Mouse (Mus musculus) lung, postnatal 0 days (tissue): Measurements from ENCODE around the gene Max.

Source experiments
- CTCF ChIP-seq: IDR thresholded peaks from 2 replicates; pipeline ENCODE4 v1.5.1; 2016; ENCODE audit warnings: antibody characterized with exemption, mild to moderate bottlenecking
- EP300 ChIP-seq: IDR thresholded peaks from 2 replicates; pipeline ENCODE4 v1.6.1; 2016; ENCODE audit warnings: antibody characterized with exemption, mild to moderate bottlenecking, control low read depth

GRCm38 (mm10) chr12:76916163-76916562 lies 45.8 kb downstream of the Max start:
- no peak for TF ChIP-seq CTCF
- TF ChIP-seq EP300 = no peak
